ENCODE assay signal across 8 mouse cellular contexts in genomic region chr3:89165268-89165870, GRCm38 (mm10). TPM values are rescaled to one million over a fixed set of nuclear protein-coding genes. Genes with fewer than 3 reads are reported as not detected.
DNase-seq lines count a peak whose midpoint lies in the region; ATAC-seq and TF ChIP-seq lines count a peak whose summit lies in the region.

No protein-coding gene starts in this region.

- H3K9ac ChIP-seq in limb, embryonic 15.5 days: peak overlapping the region; percentile 89

- no peak for TF ChIP-seq CTCF in thymus, adult 2 months (IDR thresholded peaks at IDR 0.05; ENCODE audit: borderline replicate concordance, control insufficient read depth, extremely low read depth, insufficient read depth, low read length, poor library complexity)

- H3K4me2 ChIP-seq in limb, embryonic 15.5 days: peak overlapping the region; percentile 66

- ATAC-seq in limb, embryonic 15.5 days (ENCODE audit: insufficient number of reproducible peaks, low FRiP score, low TSS enrichment, low read depth): no peak

- no peaks in the 10 kb centered on the region for H3K9me3 ChIP-seq in limb, embryonic 15.5 days

- H3K4me3 ChIP-seq in thymus, adult 2 months (ENCODE audit: control insufficient read depth, insufficient read depth, low read length): peak overlapping the region; percentile 92
- H3K4me3 ChIP-seq in limb, embryonic 15.5 days: peak overlapping the region; percentile 89

- peaks cover 32% of the 10 kb centered on the region for H3K36me3 ChIP-seq in thymus, adult 2 months (ENCODE audit: control insufficient read depth, insufficient read depth, low read length)
- peaks cover 40% of the 10 kb centered on the region for H3K36me3 ChIP-seq in limb, embryonic 15.5 days

- no peaks in the 10 kb centered on the region for H3K27me3 ChIP-seq in thymus, adult 2 months (ENCODE audit: control insufficient read depth, insufficient read depth, low read length)
- H3K27me3 ChIP-seq in limb, embryonic 15.5 days: no peaks in the 10 kb centered on the region

- TF ChIP-seq POLR2A in thymus, adult 2 months (IDR thresholded peaks at IDR 0.05; ENCODE audit: control insufficient read depth, extremely low read depth, insufficient read depth, low read length, poor library complexity): no peak

- 20% methylated on average over 12 of the region's 12 CpGs for WGBS in thymus, adult 2 months
- 12% methylated on average over 12 of the region's 12 CpGs for WGBS in limb, embryonic 15.5 days

- DNase-seq in cerebellum, adult 9-11 months: peak; percentile 24
- no peak for DNase-seq in cerebellum, postnatal 14 days
- DNase-seq in thymus, adult 2 months: no peak
- no peak for DNase-seq in thymus, postnatal 10 days (ENCODE audit: low spot score in 2 of 2)
- no peak for DNase-seq in frontal cortex, postnatal 14 days (ENCODE audit: low spot score in 2 of 2)
- no peak for DNase-seq in layer of hippocampus, adult 11-12 months (ENCODE audit: low spot score)
- DNase-seq in cerebellum, adult 9-10 months: no peak

- peaks cover 7% of the 10 kb centered on the region for H3K4me1 ChIP-seq in thymus, adult 2 months (replicated peaks; ENCODE audit: control insufficient read depth, insufficient read depth, low read length)
- peaks cover 22% of the 10 kb centered on the region for H3K4me1 ChIP-seq in limb, embryonic 15.5 days

- peak overlapping the region; percentile 47 for H3K27ac ChIP-seq in thymus, adult 2 months (ENCODE audit: control insufficient read depth, insufficient read depth, low read length)
- H3K27ac ChIP-seq in limb, embryonic 15.5 days: peak overlapping the region; percentile 98

RNA-seq across cellular contexts. Expression of gene Clk2, which starts 0.8 kb away (rescaled TPM):
- polyA plus RNA-seq in thymus, adult 2 months (2012; rRNA removed): 117 and 126 TPM in 2 replicates
- polyA plus RNA-seq in limb, embryonic 15.5 days (2015; fragmentation: Nextera tagmentation; extraction: Ambion mirVana): 23.9 and 25.0 TPM in 2 replicates

RNA-seq across cellular contexts. Expression of gene Hcn3, which starts 5.4 kb away (rescaled TPM):
- polyA plus RNA-seq in thymus, adult 2 months (2012; rRNA removed): 15.9 and 18.1 TPM in 2 replicates
- polyA plus RNA-seq in limb, embryonic 15.5 days (2015; fragmentation: Nextera tagmentation; extraction: Ambion mirVana): 1.9 and 2.2 TPM in 2 replicates

RNA-seq across cellular contexts. Expression of gene Scamp3, which starts 11.9 kb away (rescaled TPM):
- polyA plus RNA-seq in thymus, adult 2 months (2012; rRNA removed): 240 and 251 TPM in 2 replicates
- polyA plus RNA-seq in limb, embryonic 15.5 days (2015; fragmentation: Nextera tagmentation; extraction: Ambion mirVana): 101 and 115 TPM in 2 replicates

RNA-seq across cellular contexts. Expression of gene Fam189b, which starts 17.6 kb away (rescaled TPM):
- polyA plus RNA-seq in thymus, adult 2 months (2012; rRNA removed): 250 and 278 TPM in 2 replicates
- 31.4 and 34.0 TPM in 2 replicates for polyA plus RNA-seq in limb, embryonic 15.5 days (2015; fragmentation: Nextera tagmentation; extraction: Ambion mirVana)

RNA-seq across cellular contexts. Expression of gene Pklr, which starts 29.4 kb away (rescaled TPM):
- polyA plus RNA-seq in thymus, adult 2 months (2012; rRNA removed): 2.2 and 2.7 TPM in 2 replicates
- 0.20 and 0.23 TPM in 2 replicates for polyA plus RNA-seq in limb, embryonic 15.5 days (2015; fragmentation: Nextera tagmentation; extraction: Ambion mirVana)
